Mouse (Mus musculus) limb, embryonic 13.5 days (tissue): Measurements from ENCODE around the gene Ldlrad3. TPM values are rescaled to one million over a fixed set of nuclear protein-coding genes. Genes with fewer than 3 reads are reported as not detected.

Experiments used
- ATAC-seq: fragments of 200-750 bp; cut with Nextera tagmentation; 2 replicates; pipeline ENCODE4 v1.8.0; 2017; ENCODE audit warnings: low read depth, moderate number of reproducible peaks, moderate TSS enrichment; ENCODE audit not compliant: low FRiP score
- H3K27ac ChIP-seq: fragments of 300-500 bp; sonication (generic); 2 replicates; pipeline ENCODE4 v1.5.1; 2015; ENCODE audit warnings: inconsistent platforms, mild to moderate bottlenecking, moderate library complexity
- H3K27me3 ChIP-seq: fragments of 300-500 bp; sonication (generic); 2 replicates; pipeline ENCODE4 v1.6.1; 2015; ENCODE audit warnings: mild to moderate bottlenecking, inconsistent platforms
- H3K36me3 ChIP-seq: fragments of 300-500 bp; sonication (generic); 2 replicates; pipeline ENCODE4 v1.6.1; 2015; ENCODE audit warnings: inconsistent platforms, mild to moderate bottlenecking, moderate library complexity
- H3K4me1 ChIP-seq: fragments of 300-500 bp; sonication (generic); 2 replicates; pipeline ENCODE4 v1.6.1; 2015; ENCODE audit warnings: inconsistent platforms
- H3K4me2 ChIP-seq: fragments of 300-500 bp; sonication (generic); replicated peaks from 2 replicates; pipeline ENCODE4 v1.6.1; 2015; ENCODE audit warnings: inconsistent platforms, mild to moderate bottlenecking, moderate library complexity
- H3K4me3 ChIP-seq: fragments of 300-500 bp; sonication (generic); 2 replicates; pipeline ENCODE4 v1.5.1; 2015; ENCODE audit warnings: moderate library complexity, mild to moderate bottlenecking, inconsistent platforms
- H3K9ac ChIP-seq: fragments of 300-500 bp; sonication (generic); 2 replicates; pipeline ENCODE4 v1.6.1; 2015; ENCODE audit warnings: mild to moderate bottlenecking, inconsistent platforms
- H3K9me3 ChIP-seq: fragments of 300-500 bp; sonication (generic); 2 replicates; pipeline ENCODE4 v1.6.1; 2016; ENCODE audit warnings: inconsistent platforms
- WGBS: fragments of 180-500 bp; shearing (Covaris S2); methylation state at CpG from one replicate; pipeline ENCODE4 v1.1.7; 2015; 5-methylcytosine and 5-hydroxymethylcytosine counted together
- polyA plus RNA-seq: library from polyadenylated mRNA; unstranded; fragments of >200 nt; fragmentation: Nextera tagmentation; extraction: Ambion mirVana; gene quantifications from 2 replicates; pipeline ENCODE4 v1.2.1, GENCODE M21; 2015

The Ldlrad3 gene
- polyA plus RNA-seq, 1 experiment from 2014 or later, result 71.9 TPM

GRCm38 (mm10) chr2:102052353-102052752, 133.8 kb downstream of the Ldlrad3 start:
- no peak for ATAC-seq
- H3K27ac ChIP-seq, result no peak overlapping the region
- H3K36me3 ChIP-seq, result peaks cover 46% of the 10 kb centered on the region
- H3K4me1 ChIP-seq, result peaks cover 37% of the 10 kb centered on the region
- H3K27me3 ChIP-seq, result no peaks in the 10 kb centered on the region
- no peak overlapping the region for H3K9ac ChIP-seq
- WGBS, result 86% methylated on average over 6 of the region's 6 CpGs
- H3K4me2 ChIP-seq, result no peak overlapping the region
- no peaks in the 10 kb centered on the region for H3K9me3 ChIP-seq
- no peak overlapping the region for H3K4me3 ChIP-seq

GRCm38 (mm10) chr2:102049866-102050550, 136.2 kb downstream of the Ldlrad3 start:
- no peak overlapping the region for H3K4me3 ChIP-seq
- 39% methylated on average over 10 of the region's 10 CpGs for WGBS
- peaks cover 37% of the 10 kb centered on the region for H3K4me1 ChIP-seq
- H3K36me3 ChIP-seq, result peaks cover 32% of the 10 kb centered on the region
- ATAC-seq, result no peak
- H3K27ac ChIP-seq, result no peak overlapping the region
- no peaks in the 10 kb centered on the region for H3K9me3 ChIP-seq
- no peak overlapping the region for H3K4me2 ChIP-seq
- no peaks in the 10 kb centered on the region for H3K27me3 ChIP-seq
- no peak overlapping the region for H3K9ac ChIP-seq

- ATAC-seq, result no peak
- peaks cover 37% of the 10 kb centered on the region for H3K4me1 ChIP-seq
- H3K36me3 ChIP-seq, result peaks cover 24% of the 10 kb centered on the region
- H3K9ac ChIP-seq, result no peak overlapping the region
- no peak overlapping the region for H3K27ac ChIP-seq
- no peak overlapping the region for H3K4me3 ChIP-seq
- H3K4me2 ChIP-seq, result no peak overlapping the region
- no peaks in the 10 kb centered on the region for H3K27me3 ChIP-seq
- WGBS, result 66% methylated on average over 16 of the region's 16 CpGs
- H3K9me3 ChIP-seq, result no peaks in the 10 kb centered on the region
Measured at GRCm38 (mm10) chr2:102048296-102049175, 137.6 kb downstream of the Ldlrad3 start.

- H3K4me3 ChIP-seq, result no peak overlapping the region
- H3K27me3 ChIP-seq, result no peaks in the 10 kb centered on the region
- ATAC-seq, result no peak
- no peak overlapping the region for H3K27ac ChIP-seq
- peaks cover 28% of the 10 kb centered on the region for H3K4me1 ChIP-seq
- WGBS, result 92% methylated on average over 7 of the region's 7 CpGs
- peaks cover 20% of the 10 kb centered on the region for H3K36me3 ChIP-seq
- H3K9me3 ChIP-seq, result no peaks in the 10 kb centered on the region
- no peak overlapping the region for H3K9ac ChIP-seq
- H3K4me2 ChIP-seq, result no peak overlapping the region
Measured at GRCm38 (mm10) chr2:102046481-102046880, 139.7 kb downstream of the Ldlrad3 start.

GRCm38 (mm10) chr2:102040456-102040855, 145.7 kb downstream of the Ldlrad3 start:
- Histone ChIP-seq H3K4me1 (peaks cover 33% of the 10 kb centered on the region), H3K9me3 (no peaks in the 10 kb centered on the region), H3K36me3 (peaks cover 9% of the 10 kb centered on the region; the same call in 1 of the 2 replicates), H3K4me3 (no peak overlapping the region), H3K9ac (no peak overlapping the region), H3K27ac (no peak overlapping the region), H3K27me3 (no peaks in the 10 kb centered on the region), H3K4me2 (no peak overlapping the region)
- WGBS, result 95% methylated on average over 5 of the region's 5 CpGs
- ATAC-seq, result no peak

GRCm38 (mm10) chr2:102040011-102040410, 146.2 kb downstream of the Ldlrad3 start:
- WGBS, result 83% methylated on average over 2 of the region's 2 CpGs
- no peaks in the 10 kb centered on the region for H3K9me3 ChIP-seq
- peaks cover 33% of the 10 kb centered on the region for H3K4me1 ChIP-seq
- no peak overlapping the region for H3K4me2 ChIP-seq
- H3K27ac ChIP-seq, result no peak overlapping the region
- H3K4me3 ChIP-seq, result no peak overlapping the region
- no peaks in the 10 kb centered on the region for H3K27me3 ChIP-seq
- no peak overlapping the region for H3K9ac ChIP-seq
- ATAC-seq, result no peak
- H3K36me3 ChIP-seq, result 0 out of 2 replicates have a peak, but pooled peaks cover 9% of the 10 kb centered on the region

GRCm38 (mm10) chr2:102038895-102039667, 147.1 kb downstream of the Ldlrad3 start:
- Histone ChIP-seq H3K9me3 (no peaks in the 10 kb centered on the region), H3K4me2 (no peak overlapping the region), H3K27ac (no peak overlapping the region), H3K27me3 (no peaks in the 10 kb centered on the region), H3K9ac (no peak overlapping the region), H3K4me1 (peaks cover 38% of the 10 kb centered on the region), H3K36me3 (0 out of 2 replicates have a peak, but pooled peaks cover 9% of the 10 kb centered on the region), H3K4me3 (no peak overlapping the region)
- WGBS, result 87% methylated on average over 7 of the region's 7 CpGs
- no peak for ATAC-seq

- WGBS, result 40% methylated on average over 10 of the region's 10 CpGs
- Histone ChIP-seq H3K27me3 (no peaks in the 10 kb centered on the region), H3K27ac (no peak overlapping the region), H3K4me3 (no peak overlapping the region), H3K4me1 (peaks cover 45% of the 10 kb centered on the region), H3K36me3 (0 out of 2 replicates have a peak, but pooled peaks cover 9% of the 10 kb centered on the region), H3K9ac (no peak overlapping the region), H3K9me3 (no peaks in the 10 kb centered on the region), H3K4me2 (no peak overlapping the region)
- ATAC-seq, result no peak
Measured at GRCm38 (mm10) chr2:102038229-102038894, 147.8 kb downstream of the Ldlrad3 start.

GRCm38 (mm10) chr2:102036665-102037511, 149.3 kb downstream of the Ldlrad3 start:
- no peaks in the 10 kb centered on the region for H3K27me3 ChIP-seq
- no peak overlapping the region for H3K27ac ChIP-seq
- 63% methylated on average over 18 of the region's 18 CpGs for WGBS
- no peak for ATAC-seq
- peaks cover 54% of the 10 kb centered on the region for H3K4me1 ChIP-seq
- no peak overlapping the region for H3K9ac ChIP-seq
- H3K9me3 ChIP-seq, result no peaks in the 10 kb centered on the region
- H3K4me3 ChIP-seq, result no peak overlapping the region
- 0 out of 2 replicates have a peak, but pooled peaks cover 7% of the 10 kb centered on the region for H3K36me3 ChIP-seq
- no peak overlapping the region for H3K4me2 ChIP-seq

GRCm38 (mm10) chr2:102034513-102034879, 151.7 kb downstream of the Ldlrad3 start:
- peaks cover 52% of the 10 kb centered on the region for H3K4me1 ChIP-seq
- no peak overlapping the region for H3K4me2 ChIP-seq
- no peaks in the 10 kb centered on the region for H3K9me3 ChIP-seq
- 61% methylated on average over 11 of the region's 11 CpGs for WGBS
- no peak for ATAC-seq
- peaks cover 5% of the 10 kb centered on the region; the same call in 1 of the 2 replicates for H3K36me3 ChIP-seq
- H3K9ac ChIP-seq, result no peak overlapping the region; the same call in 1 of the 2 replicates
- no peak overlapping the region for H3K4me3 ChIP-seq
- H3K27me3 ChIP-seq, result no peaks in the 10 kb centered on the region
- H3K27ac ChIP-seq, result no peak overlapping the region
